In genomic region chrX:13484447-13484846, GRCm38 (mm10) we compare ENCODE assay signal across 38 mouse cellular contexts. TPM values are rescaled to one million over a fixed set of nuclear protein-coding genes. Genes with fewer than 3 reads are reported as not detected.
"Had no signal": no experiment of that assay in that cellular context is flagged by ENCODE, and none has a peak within 500 bp of the region (broad histone marks: within the 10 kb centered on the region; RNA-seq: fewer than 3 reads in every experiment).

No protein-coding gene starts in this region.

- H3K27ac ChIP-seq: heart, embryonic 10.5 days; heart, embryonic 13.5 days; heart, embryonic 15.5 days; hindbrain, embryonic 10.5 days; hindbrain, embryonic 12.5 days; hindbrain, embryonic 13.5 days; hindbrain, embryonic 14.5 days; hindbrain, embryonic 15.5 days; hindbrain, postnatal 0 days; intestine, embryonic 15.5 days; kidney, embryonic 15.5 days; kidney, postnatal 0 days; layer of hippocampus, adult 2 months; left cerebral cortex, adult 2 months had no signal

- H3K9me3 ChIP-seq: heart, embryonic 15.5 days; hindbrain, embryonic 15.5 days; intestine, embryonic 15.5 days had no signal

- H3K9ac ChIP-seq: heart, embryonic 12.5 days; heart, embryonic 13.5 days; heart, embryonic 15.5 days; hindbrain, embryonic 12.5 days; hindbrain, embryonic 13.5 days; hindbrain, embryonic 14.5 days; hindbrain, embryonic 15.5 days; intestine, embryonic 15.5 days; kidney, embryonic 15.5 days had no signal

- H3K36me3 ChIP-seq: heart, embryonic 10.5 days; heart, embryonic 12.5 days; heart, embryonic 13.5 days; heart, embryonic 15.5 days; hindbrain, embryonic 10.5 days; hindbrain, embryonic 12.5 days; hindbrain, embryonic 13.5 days; hindbrain, embryonic 15.5 days; intestine, embryonic 15.5 days; kidney, embryonic 15.5 days had no signal

- H3K4me1 ChIP-seq: heart, embryonic 10.5 days; heart, embryonic 12.5 days; heart, embryonic 13.5 days; heart, embryonic 15.5 days; hindbrain, embryonic 10.5 days; hindbrain, embryonic 12.5 days; hindbrain, embryonic 13.5 days; hindbrain, embryonic 15.5 days; intestine, embryonic 15.5 days; kidney, embryonic 15.5 days had no signal

- DNase-seq: heart, postnatal 10 days; heart, postnatal 14 days; heart, postnatal 36 days; heart, postnatal 4 days; kidney, adult 18-20 months; kidney, adult 2 months; kidney, adult 8-10 months; kidney, adult 9 months; kidney, postnatal 10 days; kidney, postnatal 14 days; kidney, postnatal 25 days; kidney, postnatal 36 days; kidney, postnatal 4 days; layer of hippocampus, adult 9-11 months; layer of hippocampus, postnatal 36 days had no signal

- H3K27me3 ChIP-seq: hindbrain, embryonic 15.5 days; intestine, embryonic 15.5 days had no signal

- H3K4me3 ChIP-seq: heart, embryonic 10.5 days; heart, embryonic 12.5 days; heart, embryonic 13.5 days; heart, embryonic 15.5 days; hindbrain, embryonic 10.5 days; hindbrain, embryonic 12.5 days; hindbrain, embryonic 13.5 days; hindbrain, embryonic 15.5 days; intestine, embryonic 15.5 days; kidney, embryonic 15.5 days; layer of hippocampus, adult 2 months; left cerebral cortex, adult 2 months had no signal

- ATAC-seq: hindbrain, embryonic 16.5 days; hindbrain, postnatal 0 days; inflammation-experienced regulatory T-cells, adult 6 months; intestine, embryonic 15.5 days; intestine, embryonic 16.5 days; intestine, postnatal 0 days had no signal

RNA-seq across cellular contexts. Expression of gene Nyx, which starts 18.5 kb away (rescaled TPM):
- polyA plus RNA-seq: heart, embryonic 11.5 days; hindbrain, embryonic 11.5 days; intestine, embryonic 14.5 days; intestine, embryonic 15.5 days; kidney, embryonic 14.5 days had no signal
